Mouse (Mus musculus) spleen, adult 18-20 months (tissue): ENCODE measurements around the gene Glyat.
"Not testable (repeated sequence)": the region's sequence is repeated elsewhere in the genome, so short reads cannot be mapped to it uniquely, and the experiment has no call there.

Source experiments
- DNase-seq, 2 experiments: peaks; one replicate each; pipeline ENCODE4 v3.0.0; 2022; ENCODE audit warnings: mixed read lengths in 2 of 2

Glyat gene

DNA sequence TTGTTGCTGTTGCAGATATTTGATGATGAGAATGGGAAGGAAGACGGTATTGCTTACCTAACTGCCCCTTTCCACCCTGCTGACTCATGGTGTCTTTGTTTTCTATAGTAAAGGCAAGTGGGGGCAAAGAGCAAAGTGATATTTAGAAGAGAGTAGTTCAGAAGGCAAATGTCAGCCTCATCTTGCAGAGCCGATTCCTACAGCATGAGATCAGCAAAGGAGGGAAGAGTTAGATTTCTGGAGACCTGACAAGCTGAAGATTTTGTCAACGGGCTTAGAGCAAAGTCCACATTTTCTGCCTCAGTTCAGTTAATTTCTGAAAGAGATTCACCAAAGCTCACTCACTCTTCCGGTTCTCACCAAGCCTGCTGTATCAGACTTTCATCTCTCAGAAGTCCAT is at the start of gene Glyat:
Glyat (plus strand) TSS at position 133 of the 400 bp plus-strand sequence.
- no peak for DNase-seq

DNA sequence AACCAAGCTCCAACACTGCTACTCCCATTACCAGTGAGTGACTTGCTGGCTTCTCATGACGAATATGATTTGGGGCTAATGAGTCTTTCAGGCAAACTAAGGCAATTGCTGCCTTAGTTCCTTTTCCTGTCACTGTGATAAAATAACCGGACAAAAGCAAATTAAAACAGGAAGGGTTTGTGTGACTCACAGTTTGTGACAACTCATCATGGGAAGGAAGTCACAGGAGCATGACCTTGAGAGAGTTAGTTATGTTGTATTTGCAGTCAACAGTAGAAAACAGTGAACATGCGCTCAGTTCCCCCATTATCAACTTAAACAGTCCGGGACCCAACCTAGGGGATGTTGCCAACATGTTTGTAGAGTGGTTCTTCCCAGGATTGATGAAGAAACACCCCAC is 47.8 kb upstream of the Glyat start:
- no peak for DNase-seq

DNA sequence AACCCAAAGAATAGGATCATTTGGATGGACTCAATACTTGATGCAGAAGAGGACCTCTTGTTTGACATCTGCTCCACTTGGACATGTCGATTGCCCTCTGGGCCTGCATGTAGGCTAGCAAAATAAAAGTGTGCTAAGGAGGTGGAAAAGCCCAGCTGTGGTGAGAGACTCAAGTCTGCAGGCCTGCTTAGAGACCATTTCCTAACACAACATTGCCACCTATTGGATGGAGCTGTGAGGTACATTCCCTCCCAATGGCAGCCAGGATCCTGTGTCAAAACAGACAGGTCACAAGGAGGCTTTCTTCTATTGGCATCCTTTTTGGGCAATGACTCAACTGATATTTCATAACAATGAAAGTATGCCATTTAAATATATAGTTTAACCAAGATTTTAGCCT is 41.2 kb upstream of the Glyat start:
- DNase-seq: peak; percentile 40 to 64

DNA sequence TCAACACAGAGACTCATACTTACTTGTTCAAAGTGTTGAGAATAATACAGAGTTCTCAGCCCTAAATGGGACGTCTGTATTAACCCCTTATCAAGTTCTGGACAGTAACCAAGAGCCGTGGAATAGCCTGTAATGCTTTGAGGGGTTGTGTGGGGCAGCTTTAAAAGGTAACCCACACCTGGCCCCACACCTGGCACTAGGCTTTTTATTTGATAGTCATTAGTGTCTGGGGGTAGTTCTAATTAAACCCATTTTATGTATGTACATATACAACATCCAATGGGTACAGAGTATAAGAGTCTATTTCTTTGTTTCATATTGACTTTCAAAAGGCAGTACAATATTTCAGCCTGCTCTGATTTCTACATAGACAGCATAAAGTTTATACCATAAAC is 38.0 kb upstream of the Glyat start:
- DNase-seq: no peak

DNA sequence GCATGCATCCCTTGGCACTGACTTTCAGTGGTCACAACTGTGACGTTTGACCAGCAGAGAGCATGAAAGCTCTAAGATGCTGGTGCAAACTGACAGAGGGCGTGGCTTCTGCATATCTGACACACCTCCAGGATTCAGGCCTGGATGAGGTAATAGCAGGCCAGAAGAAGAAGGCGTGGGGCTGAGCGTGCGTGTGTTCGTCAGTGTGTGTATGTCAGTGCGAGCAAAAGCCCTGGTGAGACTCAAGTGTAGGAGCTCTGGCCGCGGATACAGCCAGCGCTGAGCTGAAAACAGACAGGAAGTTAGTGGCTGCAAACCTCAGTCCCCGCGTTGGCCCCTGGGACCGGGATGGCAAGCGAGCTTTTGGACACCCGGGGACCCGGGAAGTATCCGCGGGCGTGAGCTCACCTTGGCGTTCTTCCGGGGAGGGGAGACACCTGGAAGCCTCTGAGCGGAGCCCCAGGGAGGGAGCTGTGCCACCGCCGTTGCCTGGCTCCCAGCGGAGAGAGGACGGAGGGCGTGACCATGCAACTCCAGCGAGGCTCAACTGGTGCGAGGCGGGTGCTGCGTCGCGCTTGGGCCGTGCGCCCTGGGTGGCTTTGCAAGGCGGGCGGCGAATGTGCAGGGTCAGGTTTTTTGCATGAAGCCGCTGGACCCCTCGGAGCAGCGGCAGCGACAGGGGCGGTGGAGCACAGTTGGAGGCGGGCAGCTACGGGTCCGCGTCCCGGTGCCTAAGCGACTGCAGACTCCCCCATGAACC is 37.4 kb upstream of the Glyat start:
- DNase-seq: peak in 1 of 2 experiments; percentile 51

DNA sequence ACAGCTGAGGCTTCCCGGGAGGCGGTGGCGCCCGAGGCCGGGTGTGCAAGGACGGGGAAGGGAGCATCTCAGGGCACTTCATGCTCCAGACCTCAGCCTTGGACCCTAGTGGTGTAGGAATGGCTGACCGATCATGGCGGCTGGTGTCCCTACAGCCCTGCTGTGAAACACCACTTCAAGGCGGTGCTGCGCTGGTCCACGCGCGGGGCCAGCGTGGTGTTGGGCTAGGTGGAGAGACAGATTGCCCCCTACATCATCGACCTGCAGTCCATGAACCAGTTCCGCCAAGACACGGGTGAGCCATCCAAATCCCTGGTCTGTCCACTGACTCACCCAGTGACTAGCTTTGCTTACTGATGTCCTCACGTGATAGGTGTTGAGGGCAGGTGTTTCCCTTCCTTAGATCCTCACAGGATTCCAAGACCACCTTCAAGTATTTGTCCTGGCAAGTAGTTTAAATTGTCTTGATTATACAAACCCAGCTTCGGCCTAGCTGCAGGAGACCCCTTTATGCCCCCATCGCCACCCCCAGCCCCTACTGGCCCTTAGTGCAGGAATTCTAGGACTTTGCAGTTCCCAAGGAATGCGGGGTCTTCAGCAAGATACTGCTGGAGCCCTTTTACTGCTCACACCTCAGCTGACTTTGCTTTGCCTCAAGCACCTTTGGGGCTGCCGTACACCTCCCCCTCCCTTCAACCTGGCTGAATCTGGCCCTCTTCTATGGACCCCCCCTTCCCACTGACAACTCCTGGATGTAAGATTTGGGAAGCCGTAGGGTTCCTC is 36.6 kb upstream of the Glyat start:
- DNase-seq: no peak

DNA sequence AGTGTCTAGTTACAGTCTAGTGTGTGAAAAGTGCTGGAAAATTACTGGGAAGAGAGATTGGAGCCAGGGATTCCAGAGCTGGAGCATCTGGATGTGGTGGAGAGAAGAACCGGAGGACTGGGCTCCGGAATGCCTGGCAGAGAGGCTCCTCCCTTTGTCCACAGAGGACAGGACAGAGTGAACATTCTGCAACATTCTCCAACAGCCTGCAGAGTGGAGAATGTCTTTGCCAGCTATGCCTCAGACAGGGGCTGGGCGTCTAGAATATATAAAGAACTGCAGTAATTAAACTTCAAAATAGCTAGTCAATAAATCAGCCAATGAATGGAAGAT is 36.1 kb upstream of the Glyat start:
- DNase-seq: no peak

DNA sequence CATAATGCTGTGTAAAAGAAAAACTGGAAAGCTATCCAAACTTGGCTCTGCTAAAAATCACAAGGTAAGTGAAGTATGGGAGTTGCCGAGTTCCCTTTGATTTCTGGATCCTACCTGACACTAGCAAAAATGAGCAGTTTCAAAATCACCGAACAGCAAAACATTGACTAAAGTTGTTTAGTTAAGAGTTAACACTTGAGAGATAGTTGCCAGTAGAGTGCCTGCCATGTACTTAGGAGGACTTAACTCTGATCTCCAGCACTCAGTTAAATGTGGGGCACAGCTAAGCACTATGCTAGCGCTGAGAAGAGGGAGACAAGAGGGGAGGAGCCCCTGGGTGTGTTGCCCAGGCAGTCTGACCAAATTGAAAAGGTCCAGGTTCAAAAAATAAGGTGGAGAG is 34.4 kb upstream of the Glyat start:
- DNase-seq: no peak

DNA sequence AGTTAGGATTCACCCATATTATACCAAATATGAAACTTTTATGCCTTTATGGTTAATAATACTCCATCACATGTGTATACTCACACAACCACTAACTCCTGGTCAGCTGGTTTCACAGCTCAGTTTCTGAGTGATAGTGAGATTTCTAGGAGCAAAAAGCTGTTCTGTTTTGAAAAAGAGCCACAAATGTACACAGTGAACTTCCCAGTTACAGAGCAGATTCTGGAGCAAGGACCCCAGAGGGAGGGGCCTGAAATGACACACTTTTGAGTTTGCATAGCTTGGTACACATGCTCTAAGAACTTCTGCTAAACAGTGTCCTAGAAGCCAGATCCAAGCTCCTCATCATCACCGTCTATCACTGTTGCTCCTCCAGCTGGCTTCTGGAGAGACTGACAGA is 33.4 kb upstream of the Glyat start, which contains the start of gene Gm4952:
Gm4952 (plus strand) TSS at position 301 of the 400 bp plus-strand sequence.
- DNase-seq: no peak

DNA sequence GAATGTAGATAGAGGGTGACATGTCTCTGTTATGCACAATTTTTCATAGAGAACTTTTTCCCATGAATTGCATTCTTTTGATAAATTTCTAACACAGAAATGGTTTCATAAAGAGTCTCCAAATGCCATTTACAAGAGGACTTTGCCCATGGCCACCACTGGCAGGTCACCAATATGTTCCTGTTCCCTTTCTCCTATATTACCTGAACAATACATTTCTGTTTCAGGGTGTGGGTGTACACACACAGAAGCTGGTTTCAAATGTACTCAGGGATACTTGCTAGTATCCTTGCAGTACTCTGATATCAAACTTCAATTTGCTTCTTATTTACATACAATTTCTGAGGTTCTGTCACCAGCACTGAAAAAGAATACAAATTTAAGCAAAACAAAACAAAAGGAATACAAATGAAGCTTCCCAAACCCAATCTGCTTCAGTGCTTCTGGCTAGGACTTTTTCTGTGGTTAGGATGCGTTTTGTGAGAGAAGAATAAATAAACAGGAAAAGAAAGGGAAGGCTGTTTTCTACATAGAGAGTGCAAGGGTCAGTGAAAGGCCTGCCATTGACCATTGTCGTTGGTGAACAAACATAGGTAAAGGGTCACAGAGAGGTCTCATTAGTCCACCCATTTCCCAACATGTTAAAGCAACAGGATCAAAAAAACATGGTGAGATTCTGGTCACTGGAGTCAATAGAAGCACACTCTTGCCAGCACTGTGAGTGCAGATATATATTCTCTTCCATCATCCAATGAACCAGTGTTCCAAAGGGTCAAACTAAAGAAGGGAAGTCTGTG is 32.2 kb upstream of the Glyat start:
- no peak for DNase-seq

DNA sequence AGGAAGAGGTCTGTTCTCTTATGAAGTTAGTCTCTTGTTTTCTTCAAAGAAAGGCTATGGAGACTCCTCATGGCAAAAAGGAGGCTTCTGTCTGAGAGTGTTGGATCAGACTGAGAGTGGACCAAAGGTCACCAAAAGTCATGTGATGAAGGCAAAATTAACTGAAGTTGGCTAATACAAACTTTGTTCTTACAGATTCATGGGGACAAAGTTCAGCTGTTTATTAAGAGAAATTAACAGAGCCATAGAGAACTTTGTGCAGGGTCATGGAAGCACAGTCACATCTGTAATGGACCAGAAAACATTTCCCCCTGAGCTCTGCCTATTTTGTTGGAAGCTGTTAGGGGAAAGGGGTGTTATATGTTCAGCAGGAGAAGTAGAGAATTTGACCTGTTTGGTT is 24.8 kb upstream of the Glyat start:
- no peak for DNase-seq

DNA sequence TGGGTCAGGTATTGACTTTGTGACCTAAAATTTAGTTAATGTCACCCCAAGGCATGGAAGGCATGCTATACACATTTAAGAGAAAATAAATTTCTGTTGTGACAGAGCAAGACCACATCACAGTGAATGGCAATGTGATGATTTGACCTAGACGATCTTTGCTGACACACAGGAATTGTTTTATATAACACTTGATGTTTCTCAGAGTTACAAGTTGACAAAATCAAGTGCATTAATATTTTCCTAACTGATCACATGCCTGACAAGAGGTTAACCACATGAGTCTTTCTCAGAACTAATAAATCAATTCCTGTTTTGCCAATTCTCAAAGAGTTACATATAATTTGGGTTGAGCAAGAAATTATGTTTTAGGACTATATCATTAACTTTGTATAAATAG is 19.5 kb upstream of the Glyat start:
- DNase-seq: no peak

DNA sequence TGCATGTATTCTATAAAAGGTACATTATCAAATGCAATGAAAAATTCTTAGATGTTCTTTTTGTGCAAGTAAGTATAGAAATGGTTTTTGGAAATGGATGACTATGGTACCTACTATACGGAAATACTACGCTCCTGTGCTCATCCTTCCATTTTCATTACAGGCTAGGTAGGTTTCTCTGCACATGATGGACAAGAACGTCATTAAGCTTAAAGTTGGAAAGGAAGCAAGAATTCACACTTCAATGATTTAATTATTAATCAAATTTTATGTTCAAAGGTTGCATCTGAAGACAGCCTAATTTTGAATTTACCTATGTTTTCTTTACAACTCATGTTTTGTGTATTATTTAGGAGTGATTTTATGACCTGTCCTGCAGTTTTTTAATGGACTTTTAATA is 1.2 kb downstream of the Glyat start:
- DNase-seq: no peak

DNA sequence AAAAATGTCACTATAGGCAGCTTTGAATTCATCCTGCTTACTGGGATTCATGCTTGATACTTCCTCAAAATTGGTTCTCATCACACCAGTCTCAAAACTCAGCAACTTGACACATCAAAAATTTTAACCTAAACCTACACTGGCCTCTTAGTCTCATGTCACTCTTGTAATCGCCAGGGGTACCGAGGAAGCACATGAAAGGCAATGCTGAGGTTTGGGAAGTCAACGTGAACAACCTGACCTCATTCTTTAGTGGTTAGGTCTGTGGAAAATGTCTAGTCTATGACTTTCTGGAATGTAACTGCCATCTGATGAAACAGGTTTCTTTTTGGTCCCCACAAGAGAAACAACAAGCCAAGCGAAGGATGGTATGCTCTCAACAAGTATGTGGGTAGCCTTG is 1.9 kb downstream of the Glyat start:
- DNase-seq: no peak

DNA sequence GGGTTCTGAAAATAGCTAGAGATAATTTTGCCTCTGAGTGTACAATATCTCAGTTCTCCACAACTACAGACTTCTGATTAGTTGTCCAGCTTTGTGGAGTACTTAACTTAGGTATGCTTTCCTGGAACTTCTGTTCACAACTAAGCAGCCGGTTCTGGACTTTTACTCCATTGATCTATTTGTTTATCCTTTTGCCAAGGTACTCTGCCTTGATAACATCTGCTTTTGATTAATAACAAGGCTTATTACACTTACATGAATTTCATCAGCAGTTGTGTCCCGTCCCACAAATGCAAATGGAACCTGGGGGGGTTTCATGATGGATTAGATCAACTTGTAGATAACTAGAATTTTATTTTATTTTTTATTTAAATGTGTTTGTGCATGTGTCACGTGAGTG is 3.8 kb downstream of the Glyat start:
- DNase-seq: no peak

DNA sequence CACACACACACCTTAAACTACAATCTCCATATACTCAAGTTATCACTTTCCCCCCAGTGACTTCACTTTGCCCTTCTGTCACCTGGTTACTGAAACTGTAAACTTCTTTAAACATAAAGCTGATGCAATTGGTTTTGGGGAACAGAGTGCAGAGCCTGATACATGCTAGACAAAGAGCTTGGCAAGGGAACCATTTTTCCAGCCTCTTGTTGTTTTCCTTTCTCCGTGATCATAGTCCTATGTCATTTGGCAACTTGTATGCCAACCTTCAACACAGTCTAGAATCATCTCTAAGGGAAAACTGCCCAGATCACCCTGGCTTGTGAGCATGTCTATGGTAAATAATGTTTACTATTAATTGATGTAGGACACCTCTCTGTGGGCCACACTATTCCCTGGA is 4.9 kb downstream of the Glyat start:
- DNase-seq: no peak

DNA sequence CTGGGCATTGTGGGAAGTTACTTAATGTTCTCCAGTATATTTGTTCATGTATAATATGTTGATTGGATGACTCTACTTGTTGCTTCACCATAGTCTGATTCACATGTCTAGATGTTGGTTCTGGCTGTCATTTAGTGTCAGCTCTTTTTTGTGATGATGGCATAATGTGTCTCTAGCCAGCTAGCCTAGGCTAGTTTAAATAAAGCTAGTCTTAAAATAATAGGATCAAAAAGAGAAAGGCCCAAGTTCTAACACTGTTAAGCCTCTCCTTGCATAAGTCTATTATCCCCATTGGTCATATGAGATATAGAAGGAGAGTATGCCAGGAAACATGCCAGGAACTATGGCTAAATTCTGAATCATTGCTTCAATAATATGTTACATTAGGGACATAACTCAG is 16.4 kb downstream of the Glyat start:
- DNase-seq: no peak

DNA sequence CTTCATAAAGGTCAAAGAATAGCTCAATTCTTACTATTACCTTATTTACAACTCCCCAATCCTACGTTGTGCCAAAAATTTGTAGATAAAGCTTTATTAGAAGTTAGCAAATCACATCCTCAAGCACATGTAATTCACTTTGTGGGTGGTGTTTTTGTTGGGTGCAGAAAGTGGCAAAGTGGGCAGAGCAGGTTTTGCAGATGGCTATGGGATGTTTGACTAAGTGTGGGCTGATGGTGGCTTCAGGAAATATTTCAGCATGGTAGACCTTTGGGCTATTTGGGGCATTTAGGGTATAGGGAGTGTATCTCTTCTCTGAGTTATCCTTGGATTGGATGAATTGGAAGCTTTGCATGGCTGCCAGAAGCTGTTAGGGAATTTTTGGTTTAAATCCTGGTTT is 33.0 kb downstream of the Glyat start:
- no peak for DNase-seq

DNA sequence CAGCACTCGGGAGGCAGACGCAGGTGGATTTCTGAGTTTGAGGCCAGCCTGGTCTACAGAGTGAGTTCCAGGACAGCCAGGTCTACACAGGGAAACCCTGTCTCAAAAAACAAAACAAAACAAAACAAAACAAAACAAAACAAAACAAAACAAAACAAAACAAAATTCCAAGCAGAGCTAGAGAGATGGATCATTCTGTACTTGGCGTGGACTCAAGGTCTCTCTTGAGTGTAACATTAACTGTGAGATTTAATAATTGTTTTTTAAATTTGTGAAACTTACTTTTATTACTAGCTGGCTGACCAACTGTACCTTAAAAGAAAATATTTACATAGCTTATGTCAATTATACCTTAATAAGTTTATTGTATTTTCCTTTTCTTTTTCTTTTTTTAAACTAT is 35.5 kb downstream of the Glyat start:
- DNase-seq: not testable (repeated sequence)

DNA sequence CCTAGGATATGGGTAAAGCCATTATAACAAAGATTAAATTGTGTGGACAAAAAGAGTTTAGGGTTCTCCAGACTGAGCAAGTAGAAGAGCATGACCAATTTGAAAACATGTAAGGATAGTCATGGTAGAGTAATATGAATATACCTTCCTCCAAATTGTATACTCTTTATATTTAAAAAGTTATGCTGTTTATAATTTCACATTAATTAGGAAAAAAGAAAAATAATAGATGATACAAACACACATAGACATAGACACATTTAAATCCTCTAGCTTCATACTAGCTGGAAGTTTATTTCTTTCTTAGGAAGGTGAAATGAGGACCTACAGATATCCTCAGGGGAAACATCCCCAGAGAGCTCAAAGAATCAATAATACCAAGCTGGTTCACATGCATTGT is 37.0 kb downstream of the Glyat start, which contains the start of gene Olfr1442:
Olfr1442 (plus strand) TSS at position 301 of the 400 bp plus-strand sequence.
- no peak for DNase-seq

DNA sequence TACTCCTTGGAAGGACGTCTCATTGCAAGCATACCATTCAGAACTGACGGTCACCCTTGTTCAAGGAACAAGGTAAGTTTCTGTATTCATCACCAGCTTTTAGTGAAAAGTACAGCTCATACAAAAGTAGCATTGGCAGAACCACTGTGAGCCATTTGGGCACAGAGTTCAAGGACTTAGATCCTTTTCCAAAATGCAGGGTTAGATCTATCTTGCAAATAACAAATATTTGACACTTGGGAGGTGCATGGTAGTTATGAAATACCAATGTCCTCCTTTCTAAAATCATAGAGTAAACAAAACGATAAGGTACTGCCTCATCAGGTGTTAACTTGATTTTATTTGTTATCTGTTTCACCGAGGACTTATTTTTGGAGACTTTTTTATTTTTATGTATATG is 37.9 kb downstream of the Glyat start:
- DNase-seq: no peak

DNA sequence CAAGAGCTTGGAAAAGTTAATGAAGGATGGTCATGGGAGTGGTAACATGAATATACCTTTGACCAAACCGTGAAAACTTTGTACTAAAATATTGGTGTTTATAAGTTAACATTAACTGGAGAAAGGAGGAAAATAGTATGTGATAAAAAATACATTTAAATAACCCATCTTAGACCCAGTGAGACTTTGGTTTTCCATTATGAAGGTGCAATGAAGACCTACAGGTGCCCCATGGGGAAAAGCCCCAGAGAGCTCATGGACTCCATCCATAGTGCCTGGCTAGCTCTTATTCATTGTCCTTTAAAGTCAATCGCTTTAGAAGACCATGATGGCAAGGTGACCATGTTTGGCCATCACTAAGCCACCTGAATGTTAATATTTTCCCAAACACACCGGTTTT is 44.7 kb downstream of the Glyat start, which contains the start of gene Olfr1443:
Olfr1443 (plus strand) TSS at position 301 of the 400 bp plus-strand sequence.
- no peak for DNase-seq

DNA sequence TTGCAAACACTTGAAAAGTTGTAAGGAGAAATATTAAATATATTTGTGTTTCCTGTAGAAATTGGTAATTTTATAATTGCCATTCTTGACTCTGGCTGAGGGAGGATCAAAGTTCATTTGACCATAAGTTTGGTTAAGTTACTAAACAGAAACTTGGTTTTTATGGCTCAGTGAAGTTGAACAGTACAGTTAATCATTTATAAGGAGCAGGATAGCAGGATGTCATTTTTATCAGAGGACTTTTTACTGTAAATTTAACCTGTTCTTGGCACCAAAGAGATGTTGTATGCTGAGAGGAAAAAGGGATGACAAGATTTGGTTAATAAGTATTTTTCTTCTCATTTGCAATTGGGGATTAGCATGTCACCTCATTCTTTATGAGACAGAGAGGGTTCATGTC is 51.5 kb downstream of the Glyat start:
- no peak for DNase-seq

DNA sequence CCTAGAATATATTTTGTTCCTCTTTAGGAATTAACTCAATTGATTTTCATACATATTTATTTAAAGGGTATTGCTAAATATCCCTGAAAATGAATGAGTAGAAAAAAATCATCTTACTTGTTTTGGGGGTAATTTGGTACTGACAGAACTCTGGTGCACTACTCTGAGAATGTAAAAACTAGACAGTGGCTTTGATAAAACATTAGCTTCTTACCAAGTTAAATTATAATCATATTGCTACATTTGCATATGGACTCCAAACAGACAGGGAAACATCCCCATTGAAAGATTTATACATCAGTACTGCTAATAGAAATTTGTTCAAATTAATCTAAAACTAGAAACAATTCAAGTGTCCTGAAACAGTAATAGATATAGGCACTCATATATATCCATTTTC is 52.1 kb downstream of the Glyat start:
- DNase-seq: no peak
